Mouse (Mus musculus) heart, embryonic 10.5 days (tissue): ENCODE measurements around the gene Celsr3. TPM values are rescaled to one million over a fixed set of nuclear protein-coding genes. Genes with fewer than 3 reads are reported as not detected.

Source experiments
- DNase-seq: peaks from one replicate; pipeline ENCODE4 v3.0.0-alpha.2; 2017; ENCODE audit warnings: low spot score
- H3K27ac ChIP-seq: fragments of 300-500 bp; sonication (generic); 2 replicates; pipeline ENCODE4 v1.5.1; 2016; ENCODE audit warnings: mild to moderate bottlenecking
- H3K27me3 ChIP-seq: fragments of 300-500 bp; sonication (generic); 2 replicates; pipeline ENCODE4 v1.6.1; 2016; ENCODE audit warnings: mild to moderate bottlenecking; ENCODE audit not compliant: poor library complexity, insufficient read depth, severe bottlenecking
- H3K36me3 ChIP-seq: fragments of 300-500 bp; sonication (generic); 2 replicates; pipeline ENCODE4 v1.6.1; 2016; ENCODE audit warnings: mild to moderate bottlenecking, moderate library complexity
- H3K4me1 ChIP-seq: fragments of 300-500 bp; sonication (generic); 2 replicates; pipeline ENCODE4 v1.6.1; 2016; ENCODE audit warnings: mild to moderate bottlenecking
- H3K4me3 ChIP-seq: fragments of 300-500 bp; sonication (generic); 2 replicates; pipeline ENCODE4 v1.5.1; 2016; ENCODE audit warnings: mild to moderate bottlenecking, moderate library complexity
- H3K9me3 ChIP-seq: fragments of 300-500 bp; sonication (generic); 2 replicates; pipeline ENCODE4 v1.6.1; 2016; ENCODE audit warnings: mild to moderate bottlenecking, moderate library complexity
- whole genome bisulfite sequencing: fragments of 180-500 bp; shearing (Covaris S2); methylation state at CpG from one replicate; pipeline ENCODE4 v1.1.7; 2016; 5-methylcytosine and 5-hydroxymethylcytosine counted together
- polyA plus RNA-seq: library from polyadenylated mRNA; unstranded; fragments of >200 nt; fragmentation: Nextera tagmentation; extraction: Ambion mirVana; gene quantifications from 2 replicates; pipeline ENCODE4 v1.2.1, GENCODE M21; 2016

Gene Celsr3
- polyA plus RNA-seq, 1 experiment from 2014 or later = 0.13 TPM

DNA sequence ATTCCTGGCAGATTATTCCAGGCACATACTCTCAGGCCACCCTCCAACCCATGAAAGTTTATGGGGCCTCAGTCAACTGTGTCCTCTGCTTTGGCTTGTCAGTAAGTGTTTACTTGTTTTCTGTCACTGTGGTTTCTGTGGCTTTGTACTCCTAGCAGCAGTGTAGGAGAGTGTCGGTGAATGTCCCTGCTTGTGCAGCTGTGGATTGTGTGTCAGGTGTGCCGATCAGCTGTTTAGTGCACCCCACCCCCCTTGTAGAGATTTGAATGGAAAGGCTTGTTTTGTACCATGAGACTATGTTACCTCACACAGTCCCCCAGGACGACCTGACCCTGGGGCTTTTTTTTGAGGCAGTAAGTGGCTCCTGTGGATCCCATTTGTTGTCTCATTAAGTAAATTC lies 33.4 kb upstream of the Celsr3 start:
- Histone ChIP-seq H3K4me3 (no peak overlapping the region), H3K36me3 (peaks cover 25% of the 10 kb centered on the region), H3K4me1 (peaks cover 55% of the 10 kb centered on the region), H3K27ac (no peak overlapping the region), H3K27me3 (no peaks in the 10 kb centered on the region), H3K9me3 (no peaks in the 10 kb centered on the region)
- WGBS = 55% methylated on average over 3 of the region's 3 CpGs
- DNase-seq = no peak

DNA sequence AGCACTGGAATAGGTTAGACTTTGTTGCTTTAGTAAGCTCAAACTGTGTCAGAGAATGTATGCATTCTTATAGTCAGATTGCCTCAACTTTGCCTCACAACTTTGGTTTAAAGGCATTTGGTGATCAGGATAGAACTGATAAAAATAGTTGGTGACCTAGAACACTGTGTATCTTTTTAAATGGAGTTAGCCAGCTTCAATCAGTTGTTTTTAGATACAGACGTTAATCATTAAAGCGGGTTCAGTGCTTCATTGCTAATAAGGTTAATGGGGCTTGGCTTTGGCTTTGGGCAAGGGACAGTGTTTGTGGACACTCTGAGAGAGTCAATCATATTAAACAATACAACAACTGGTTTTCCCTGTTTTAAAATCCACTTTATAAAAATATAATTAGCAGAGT lies 30.8 kb upstream of the Celsr3 start:
- Histone ChIP-seq H3K4me3 (no peak overlapping the region), H3K27me3 (no peaks in the 10 kb centered on the region), H3K4me1 (peaks cover 38% of the 10 kb centered on the region), H3K36me3 (peaks cover 45% of the 10 kb centered on the region), H3K9me3 (no peaks in the 10 kb centered on the region), H3K27ac (no peak overlapping the region)
- 76% methylated on average over 2 of the region's 2 CpGs for WGBS
- no peak for DNase-seq

DNA sequence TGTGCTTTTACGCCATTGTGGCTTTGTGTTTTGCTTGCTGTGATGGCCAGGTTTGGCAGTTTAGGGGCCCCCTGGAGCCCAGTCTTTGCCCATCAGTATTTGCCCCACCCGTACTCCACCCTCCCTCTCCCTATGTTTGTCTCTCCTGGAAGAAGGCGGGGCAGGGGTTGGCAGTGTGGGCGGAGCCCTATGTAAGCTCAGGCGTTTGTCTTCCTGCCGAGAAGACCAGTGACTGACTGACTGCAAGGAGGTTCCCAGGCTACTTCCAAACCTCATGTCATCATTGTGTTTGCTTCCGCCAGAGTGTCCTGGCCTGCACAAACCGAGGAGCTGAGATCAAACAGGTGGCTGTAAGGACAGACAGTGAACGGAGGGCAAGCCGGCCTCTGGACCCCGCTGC lies 30.4 kb upstream of the Celsr3 start:
- Histone ChIP-seq H3K27me3 (no peaks in the 10 kb centered on the region), H3K36me3 (peaks cover 47% of the 10 kb centered on the region), H3K9me3 (no peaks in the 10 kb centered on the region), H3K4me1 (peaks cover 38% of the 10 kb centered on the region), H3K4me3 (no peak overlapping the region), H3K27ac (0 out of 2 replicates have a peak overlapping the region, but pooled peaks have one; percentile 23)
- peak; percentile 77 for DNase-seq
- 38% methylated on average over 11 of the region's 11 CpGs for WGBS

DNA sequence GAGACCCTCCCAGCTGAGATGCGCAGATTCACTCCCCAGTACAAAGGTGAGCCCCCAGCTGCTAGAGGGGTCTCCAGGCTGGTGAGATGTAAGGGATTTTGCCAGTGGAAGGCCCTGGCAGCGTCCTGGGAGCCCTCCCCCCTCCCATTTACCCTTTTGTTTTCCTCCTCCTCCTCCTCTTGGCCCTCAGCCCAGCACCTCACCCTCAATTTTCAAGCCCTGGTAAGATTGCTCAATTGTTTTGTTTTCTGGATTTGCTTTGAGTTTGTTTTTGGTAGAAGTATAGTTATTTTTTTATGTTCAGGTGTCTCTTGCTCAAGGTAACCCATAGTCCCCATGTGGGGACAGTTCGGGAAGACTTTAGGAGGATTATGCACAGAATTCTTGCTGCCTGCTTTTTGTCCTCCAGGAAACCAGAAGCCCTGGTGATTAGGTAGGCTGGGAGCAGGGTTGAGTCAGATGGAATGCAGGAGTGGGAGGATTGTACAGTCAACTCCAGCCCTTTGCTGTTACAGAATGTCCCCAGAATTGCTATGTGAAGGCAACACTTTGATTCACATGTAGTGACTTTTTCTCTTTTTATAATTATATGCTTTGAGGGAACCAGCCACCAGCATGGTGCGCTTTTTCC lies 29.7 kb upstream of the Celsr3 start:
- Histone ChIP-seq H3K36me3 (peaks cover 54% of the 10 kb centered on the region), H3K27ac (peak overlapping the region; percentile 23; the same call in 1 of the 2 replicates), H3K27me3 (no peaks in the 10 kb centered on the region), H3K4me3 (no peak overlapping the region), H3K4me1 (peaks cover 38% of the 10 kb centered on the region), H3K9me3 (no peaks in the 10 kb centered on the region)
- 76% methylated on average over 4 of the region's 4 CpGs for WGBS
- no peak for DNase-seq

DNA sequence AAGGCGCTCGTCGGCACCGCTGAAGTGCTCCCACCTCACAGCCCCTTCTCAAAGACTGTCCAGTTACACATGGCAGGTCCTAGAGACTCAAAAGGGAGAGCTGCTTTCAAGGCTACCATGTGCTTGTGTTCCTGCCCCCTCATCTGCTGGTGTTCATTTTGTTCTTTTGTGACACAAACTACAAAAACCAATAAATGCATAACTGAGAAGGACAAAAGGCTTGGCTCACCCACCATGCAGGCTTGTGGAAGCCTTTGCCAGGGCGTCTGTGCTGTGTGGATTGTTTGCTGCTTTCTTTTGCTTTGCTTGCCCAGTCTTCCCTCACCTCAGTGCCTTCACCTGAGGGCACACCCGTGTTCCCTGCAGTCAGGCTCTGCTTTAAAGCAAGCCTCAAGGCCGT lies 28.6 kb upstream of the Celsr3 start:
- no peaks in the 10 kb centered on the region for H3K9me3 ChIP-seq
- peaks cover 64% of the 10 kb centered on the region for H3K36me3 ChIP-seq
- H3K4me1 ChIP-seq = peaks cover 31% of the 10 kb centered on the region
- peak; percentile 58 for DNase-seq
- H3K27ac ChIP-seq = no peak overlapping the region
- 91% methylated on average over 7 of the region's 7 CpGs for WGBS
- no peak overlapping the region for H3K4me3 ChIP-seq
- H3K27me3 ChIP-seq = no peaks in the 10 kb centered on the region

DNA sequence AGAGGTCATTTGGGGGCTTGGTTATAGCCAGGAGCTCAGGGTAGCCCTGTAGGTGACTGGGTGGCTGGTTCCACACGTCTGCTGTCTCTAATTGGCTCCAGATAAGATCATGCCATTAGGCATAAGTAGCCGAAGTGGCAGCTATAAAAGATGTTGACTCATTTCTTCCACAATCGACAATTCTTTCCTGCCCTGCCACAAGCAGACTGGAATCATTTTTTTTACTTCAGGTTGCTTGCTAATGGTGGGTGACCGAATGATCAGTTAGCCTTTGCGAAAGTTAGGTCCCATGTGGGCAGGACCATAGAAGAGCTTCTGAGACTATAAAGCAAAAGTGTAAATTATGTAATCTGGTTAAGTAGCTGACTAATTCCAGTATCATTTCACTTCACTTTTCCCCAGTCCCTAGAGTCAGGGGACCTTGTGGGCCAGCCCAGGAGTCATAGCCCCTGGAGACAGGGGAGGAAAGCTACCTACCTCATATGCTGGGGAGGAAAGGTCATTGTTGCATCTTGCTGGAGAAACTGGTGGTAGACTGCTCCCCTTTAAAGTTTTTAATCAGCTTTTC lies 27.5 kb upstream of the Celsr3 start:
- WGBS = 78% methylated on average over 5 of the region's 5 CpGs
- H3K4me3 ChIP-seq = no peak overlapping the region
- H3K27me3 ChIP-seq = no peaks in the 10 kb centered on the region
- H3K36me3 ChIP-seq = peaks cover 75% of the 10 kb centered on the region
- no peak overlapping the region for H3K27ac ChIP-seq
- no peak for DNase-seq
- peaks cover 31% of the 10 kb centered on the region for H3K4me1 ChIP-seq
- H3K9me3 ChIP-seq = no peaks in the 10 kb centered on the region

DNA sequence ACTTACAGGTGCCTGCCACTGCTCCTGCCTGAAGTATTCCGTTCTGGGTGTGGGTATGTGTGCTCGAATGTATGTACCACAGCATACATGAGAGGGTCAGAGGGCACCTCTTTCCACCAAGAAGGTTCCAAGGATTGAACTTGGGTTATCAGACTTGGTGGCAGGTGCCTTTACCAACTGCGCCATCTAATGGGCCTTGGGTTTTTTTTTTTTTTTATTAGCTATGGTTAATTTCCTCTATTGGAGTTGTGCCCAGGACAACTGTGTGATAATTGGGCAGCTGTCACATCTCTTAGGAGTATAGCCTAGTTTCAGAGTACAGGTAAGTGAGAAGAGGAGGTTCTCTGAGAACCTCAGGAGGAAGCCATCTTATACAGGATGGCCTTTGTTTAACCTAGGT lies 26.6 kb upstream of the Celsr3 start:
- Histone ChIP-seq H3K27ac (no peak overlapping the region), H3K4me3 (no peak overlapping the region), H3K36me3 (peaks cover 85% of the 10 kb centered on the region), H3K9me3 (no peaks in the 10 kb centered on the region), H3K27me3 (no peaks in the 10 kb centered on the region), H3K4me1 (peaks cover 26% of the 10 kb centered on the region)
- peak; percentile 47 for DNase-seq
- WGBS = 91% methylated on average over 3 of the region's 3 CpGs

DNA sequence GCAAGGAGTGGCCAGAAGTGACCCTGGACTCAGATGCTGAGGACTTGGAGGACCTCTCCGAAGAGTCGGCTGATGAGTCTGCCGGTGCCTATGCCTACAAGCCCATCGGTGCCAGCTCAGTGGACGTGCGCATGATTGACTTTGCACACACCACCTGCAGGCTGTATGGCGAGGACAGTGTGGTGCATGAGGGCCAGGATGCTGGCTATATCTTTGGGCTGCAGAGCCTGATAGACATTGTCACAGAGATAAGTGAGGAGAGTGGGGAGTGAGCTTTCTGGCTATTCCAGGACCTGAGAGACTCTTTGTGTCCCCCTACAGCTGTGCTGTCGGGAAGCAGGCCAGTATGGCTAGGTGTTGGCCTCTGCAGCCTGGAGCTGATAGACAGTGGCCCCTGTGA lies 20.4 kb upstream of the Celsr3 start:
- no peak for DNase-seq
- no peak overlapping the region for H3K4me3 ChIP-seq
- peaks cover 34% of the 10 kb centered on the region for H3K4me1 ChIP-seq
- 80% methylated on average over 8 of the region's 8 CpGs for WGBS
- H3K27me3 ChIP-seq = no peaks in the 10 kb centered on the region
- no peak overlapping the region for H3K27ac ChIP-seq
- H3K9me3 ChIP-seq = no peaks in the 10 kb centered on the region
- H3K36me3 ChIP-seq = peaks cover 66% of the 10 kb centered on the region

DNA sequence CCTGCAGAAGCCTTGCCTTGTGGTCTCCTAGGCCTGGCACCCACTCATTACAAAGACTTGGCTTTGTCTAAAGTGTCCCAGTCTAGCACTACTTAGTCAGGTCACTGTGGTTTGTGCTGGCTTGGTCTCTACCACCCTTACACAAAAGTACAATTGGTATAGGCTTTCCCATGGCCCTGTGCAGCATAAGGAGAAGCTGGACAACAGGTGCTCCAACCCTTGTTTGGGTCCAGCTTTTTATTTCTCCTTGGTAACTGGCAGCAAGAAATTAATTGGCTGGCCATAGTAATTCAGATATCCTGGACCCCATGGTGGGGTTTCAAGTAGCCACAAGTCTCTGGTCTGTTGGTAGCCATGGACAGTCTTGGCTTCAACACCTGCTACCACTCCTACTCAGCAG lies 19.7 kb upstream of the Celsr3 start:
- no peak for DNase-seq
- Histone ChIP-seq H3K9me3 (no peaks in the 10 kb centered on the region), H3K27me3 (no peaks in the 10 kb centered on the region), H3K27ac (no peak overlapping the region), H3K4me1 (peaks cover 34% of the 10 kb centered on the region), H3K36me3 (peaks cover 66% of the 10 kb centered on the region), H3K4me3 (no peak overlapping the region)

DNA sequence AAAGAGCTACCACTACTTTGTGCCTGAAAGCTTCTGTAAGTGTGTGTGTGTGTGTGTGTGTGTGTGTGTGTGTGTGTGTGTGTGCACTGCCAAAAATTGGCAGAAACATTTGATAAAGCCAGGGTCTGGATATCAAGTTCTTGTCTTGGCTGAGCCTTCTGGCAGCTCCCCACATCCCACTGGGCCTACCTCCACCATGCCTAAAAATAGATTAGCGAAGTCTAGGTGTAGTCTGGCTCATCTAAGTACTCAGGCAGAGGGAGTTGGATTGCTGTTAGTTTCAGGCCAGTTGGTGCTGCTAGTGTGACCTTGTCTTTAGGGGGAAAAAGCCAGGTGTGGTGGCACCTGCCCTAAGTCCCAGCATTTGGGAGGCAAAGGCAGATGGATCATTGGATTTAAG lies 19.3 kb upstream of the Celsr3 start:
- Histone ChIP-seq H3K36me3 (peaks cover 66% of the 10 kb centered on the region), H3K4me3 (no peak overlapping the region), H3K27ac (peak overlapping the region; percentile 56; the same call in 1 of the 2 replicates), H3K9me3 (no peaks in the 10 kb centered on the region), H3K4me1 (peaks cover 34% of the 10 kb centered on the region), H3K27me3 (no peaks in the 10 kb centered on the region)
- DNase-seq = no peak
- 60% methylated on average over 1 of the region's 1 CpGs for WGBS

DNA sequence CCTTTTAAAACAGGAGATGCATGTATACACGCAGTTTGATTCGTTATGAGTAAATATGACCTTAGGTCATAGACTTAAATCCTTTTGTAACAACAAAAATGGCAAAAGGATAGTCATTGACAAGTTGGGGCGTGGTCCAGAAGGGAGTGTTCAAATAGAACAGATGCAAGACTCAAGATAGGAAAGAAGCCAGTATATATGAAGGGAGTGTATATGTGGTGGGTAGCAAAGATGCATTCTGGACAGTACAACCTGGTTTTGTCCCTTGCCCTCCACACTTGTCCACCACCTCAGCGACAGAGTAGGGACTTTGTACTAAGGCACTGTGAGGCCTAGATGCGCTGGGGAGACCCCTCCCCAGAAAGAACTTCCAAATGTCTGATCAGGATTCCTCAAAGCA lies 18.4 kb upstream of the Celsr3 start:
- DNase-seq = no peak
- peaks cover 34% of the 10 kb centered on the region for H3K4me1 ChIP-seq
- H3K27ac ChIP-seq = peak overlapping the region; percentile 88
- no peaks in the 10 kb centered on the region for H3K9me3 ChIP-seq
- H3K36me3 ChIP-seq = peaks cover 66% of the 10 kb centered on the region
- 72% methylated on average over 5 of the region's 5 CpGs for WGBS
- peak overlapping the region; percentile 87 for H3K4me3 ChIP-seq
- H3K27me3 ChIP-seq = no peaks in the 10 kb centered on the region

DNA sequence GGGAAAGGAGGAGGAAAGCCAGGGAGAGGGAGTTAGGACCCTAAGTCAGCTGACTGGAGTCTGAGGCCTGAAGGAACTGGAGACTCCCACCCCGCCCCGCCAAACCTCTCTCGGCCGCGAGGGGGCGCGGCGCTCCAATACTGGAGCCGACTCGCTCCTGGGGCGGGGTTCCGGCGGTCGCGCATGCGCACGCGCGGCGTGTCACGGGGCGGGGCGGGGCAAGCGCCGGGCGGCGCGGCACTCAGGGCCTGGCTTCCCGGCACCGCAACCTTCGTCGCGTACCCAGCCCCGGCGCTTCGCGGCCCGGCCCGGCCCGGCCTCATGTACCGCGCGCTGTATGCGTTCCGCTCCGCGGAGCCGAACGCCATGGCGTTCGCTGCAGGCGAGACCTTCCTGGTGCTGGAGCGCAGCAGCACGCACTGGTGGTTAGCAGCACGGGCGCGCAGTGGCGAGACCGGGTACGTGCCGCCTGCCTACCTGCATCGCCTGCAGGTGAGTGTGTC lies 17.9 kb upstream of the Celsr3 start, which contains the start of gene Nckipsd:
Nckipsd (plus strand) TSS at position 206 of the 503 bp plus-strand sequence.
- no peaks in the 10 kb centered on the region for H3K27me3 ChIP-seq
- WGBS = 3% methylated on average over 62 of the region's 62 CpGs
- peaks cover 65% of the 10 kb centered on the region for H3K36me3 ChIP-seq
- peak; percentile 94 for DNase-seq
- H3K4me3 ChIP-seq = peak within 1 kb of the TSS; percentile 87
- H3K27ac ChIP-seq = peak within 1 kb of the TSS; percentile 88
- H3K4me1 ChIP-seq = peaks cover 34% of the 10 kb centered on the region
- H3K9me3 ChIP-seq = no peaks in the 10 kb centered on the region

DNA sequence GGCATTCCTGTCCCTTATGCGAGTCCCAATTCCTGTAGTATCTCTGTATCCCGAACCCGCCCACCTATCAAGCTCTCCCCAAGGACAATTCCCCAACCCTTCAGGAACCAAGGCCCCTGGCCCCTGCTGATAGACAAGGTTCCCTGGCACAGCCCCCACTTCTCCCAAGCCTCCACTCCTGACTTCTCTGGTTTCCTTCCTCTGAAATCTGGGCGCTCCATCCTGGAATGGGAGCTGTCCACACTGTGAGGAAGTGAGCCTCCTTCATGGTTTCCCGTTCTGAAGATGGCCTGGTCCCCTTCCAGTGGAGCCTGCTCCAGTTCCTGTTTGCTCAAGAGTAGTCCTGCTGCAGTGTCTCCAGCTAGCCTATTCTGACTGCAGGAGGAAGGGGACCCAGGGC lies 16.9 kb upstream of the Celsr3 start:
- Histone ChIP-seq H3K36me3 (peaks cover 65% of the 10 kb centered on the region), H3K4me3 (peak overlapping the region; percentile 87), H3K9me3 (no peaks in the 10 kb centered on the region), H3K27ac (no peak overlapping the region), H3K27me3 (no peaks in the 10 kb centered on the region), H3K4me1 (peaks cover 34% of the 10 kb centered on the region)
- 38% methylated on average over 5 of the region's 5 CpGs for WGBS
- no peak for DNase-seq
